Mouse (Mus musculus) heart, embryonic 16.5 days (tissue): ENCODE results near the gene Sec14l5. TPM values are rescaled to one million over a fixed set of nuclear protein-coding genes. Genes with fewer than 3 reads are reported as not detected.
A peak's percentile ranks its signal among the peaks of the same experiment; 100 is the strongest.
"Not testable (repeated sequence)": the region's sequence is repeated elsewhere in the genome, so short reads cannot be mapped to it uniquely, and the experiment has no call there.

Experiments used
- ATAC-seq: fragments of 200-750 bp; cut with Nextera tagmentation; replicated peaks from 2 replicates; pipeline ENCODE4 v1.8.0; 2017; ENCODE audit warnings: moderate number of reproducible peaks; ENCODE audit not compliant: insufficient read depth, low FRiP score; ENCODE audit errors: extremely low read depth
- H3K27ac ChIP-seq: fragments of 300-500 bp; sonication (generic); 2 replicates; pipeline ENCODE4 v1.5.1; 2014; ENCODE audit warnings: mild to moderate bottlenecking, low read length, control low read depth, moderate library complexity
- H3K27me3 ChIP-seq: fragments of 300-500 bp; sonication (generic); 2 replicates; pipeline ENCODE4 v1.6.1; 2014; ENCODE audit warnings: low read length, mixed read lengths; ENCODE audit not compliant: control insufficient read depth, insufficient read depth
- H3K36me3 ChIP-seq: fragments of 300-500 bp; sonication (generic); 2 replicates; pipeline ENCODE4 v1.6.1; 2014; ENCODE audit not compliant: control insufficient read depth, insufficient read depth
- H3K4me1 ChIP-seq: fragments of 300-500 bp; sonication (generic); 2 replicates; pipeline ENCODE4 v1.6.1; 2014; ENCODE audit warnings: low read length, mixed read lengths; ENCODE audit not compliant: control insufficient read depth, insufficient read depth
- H3K4me2 ChIP-seq: fragments of 300-500 bp; sonication (generic); 2 replicates; pipeline ENCODE4 v1.6.1; 2014; ENCODE audit warnings: low read depth, mild to moderate bottlenecking, control low read depth, low read length
- H3K4me3 ChIP-seq: fragments of 300-500 bp; sonication (generic); 2 replicates; pipeline ENCODE4 v1.5.1; 2014; ENCODE audit warnings: mild to moderate bottlenecking, control low read depth, low read length
- H3K9ac ChIP-seq: fragments of 300-500 bp; sonication (generic); 2 replicates; pipeline ENCODE4 v1.6.1; 2014; ENCODE audit warnings: low read length, control low read depth
- H3K9me3 ChIP-seq: fragments of 300-500 bp; sonication (generic); replicated peaks from 2 replicates; pipeline ENCODE4 v1.6.1; 2016; ENCODE audit warnings: low read length; ENCODE audit not compliant: control insufficient read depth
- WGBS: fragments of 180-500 bp; shearing (Covaris S2); extraction: QIAGEN DNeasy Blood & Tissue Kit; methylation state at CpG from one replicate; pipeline ENCODE4 v1.1.7; 2014; 5-methylcytosine and 5-hydroxymethylcytosine counted together
- polyA plus RNA-seq: library from polyadenylated mRNA; unstranded; fragments of >200 nt; fragmentation: Nextera tagmentation; extraction: Ambion mirVana; gene quantifications from 2 replicates; pipeline ENCODE4 v1.2.1, GENCODE M21; 2015

The Sec14l5 gene
- polyA plus RNA-seq, 1 experiment from 2014 or later: 0.08 TPM

DNA sequence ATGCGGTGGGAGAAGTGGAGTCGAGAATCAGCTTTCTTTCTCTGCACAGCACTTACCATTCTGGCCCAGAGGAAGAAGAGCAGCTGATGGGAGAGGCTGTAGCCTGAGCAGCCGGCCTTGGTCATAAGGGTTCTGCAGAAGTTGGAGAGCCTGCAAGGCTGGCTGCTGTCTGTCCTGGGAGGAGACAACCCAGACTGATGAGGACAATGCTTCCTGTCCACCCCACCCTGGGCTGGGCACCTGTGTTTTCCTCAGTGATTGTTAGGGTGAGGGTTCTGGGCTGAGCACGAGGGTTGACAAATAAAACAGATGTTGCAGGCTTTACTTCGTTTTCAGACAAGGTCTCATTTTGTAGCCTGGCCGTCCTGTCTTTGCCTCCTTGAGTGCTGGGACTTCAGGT lies 69.8 kb downstream of the Sec14l5 start:
- H3K27me3 ChIP-seq: no peaks in the 10 kb centered on the region
- H3K27ac ChIP-seq: no peak overlapping the region
- no peak overlapping the region for H3K4me2 ChIP-seq
- H3K9me3 ChIP-seq: no peaks in the 10 kb centered on the region
- H3K4me3 ChIP-seq: no peak overlapping the region
- H3K4me1 ChIP-seq: 0 out of 2 replicates have a peak, but pooled peaks cover 4% of the 10 kb centered on the region
- no peaks in the 10 kb centered on the region for H3K36me3 ChIP-seq
- 47% methylated on average over 6 of the region's 6 CpGs for WGBS
- no peak for ATAC-seq
- no peak overlapping the region for H3K9ac ChIP-seq

DNA sequence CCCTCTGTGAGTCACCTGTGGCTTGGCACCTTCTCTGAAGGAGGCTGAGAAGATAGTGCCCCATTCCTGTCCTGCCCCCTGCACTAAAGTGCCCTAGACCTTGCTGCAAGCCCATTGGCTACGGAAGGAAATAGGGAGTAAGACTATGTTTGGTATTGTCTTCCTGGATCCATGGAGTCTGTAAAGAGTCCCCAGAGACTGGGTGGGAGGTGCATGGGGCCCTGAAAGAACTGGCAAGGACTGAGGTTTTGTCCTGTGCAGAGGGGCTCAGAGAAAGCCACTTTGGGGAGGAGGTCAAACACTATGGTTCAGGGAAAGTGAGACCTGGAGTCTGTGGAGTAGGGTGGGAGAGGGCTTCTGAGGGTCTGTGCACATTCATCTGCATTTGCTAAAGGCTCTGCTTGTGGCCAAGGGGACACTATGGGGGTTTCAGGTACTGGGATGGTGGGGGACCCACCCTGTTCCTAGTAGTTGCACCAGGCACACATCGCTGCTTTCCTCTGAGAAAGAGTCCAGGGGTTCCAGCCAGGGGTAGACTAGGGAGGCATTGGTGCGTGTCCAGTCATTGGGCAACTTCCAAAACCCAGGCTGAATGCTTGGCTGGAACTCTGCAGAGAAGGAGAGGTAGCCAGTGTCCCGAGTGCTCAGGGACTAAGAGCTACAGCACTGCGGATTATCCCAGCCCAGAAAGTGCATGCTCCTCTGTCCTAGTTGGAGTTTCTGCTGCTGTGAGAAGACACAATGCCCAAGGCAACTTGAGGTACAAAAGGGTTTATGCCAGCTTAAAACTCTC lies 70.6 kb downstream of the Sec14l5 start:
- no peak overlapping the region for H3K9ac ChIP-seq
- H3K27ac ChIP-seq: no peak overlapping the region
- H3K36me3 ChIP-seq: no peaks in the 10 kb centered on the region
- H3K4me2 ChIP-seq: no peak overlapping the region
- no peaks in the 10 kb centered on the region for H3K9me3 ChIP-seq
- no peak overlapping the region for H3K4me3 ChIP-seq
- 0 out of 2 replicates have a peak, but pooled peaks cover 4% of the 10 kb centered on the region for H3K4me1 ChIP-seq
- no peak for ATAC-seq
- H3K27me3 ChIP-seq: no peaks in the 10 kb centered on the region
- WGBS: 72% methylated on average over 5 of the region's 5 CpGs

DNA sequence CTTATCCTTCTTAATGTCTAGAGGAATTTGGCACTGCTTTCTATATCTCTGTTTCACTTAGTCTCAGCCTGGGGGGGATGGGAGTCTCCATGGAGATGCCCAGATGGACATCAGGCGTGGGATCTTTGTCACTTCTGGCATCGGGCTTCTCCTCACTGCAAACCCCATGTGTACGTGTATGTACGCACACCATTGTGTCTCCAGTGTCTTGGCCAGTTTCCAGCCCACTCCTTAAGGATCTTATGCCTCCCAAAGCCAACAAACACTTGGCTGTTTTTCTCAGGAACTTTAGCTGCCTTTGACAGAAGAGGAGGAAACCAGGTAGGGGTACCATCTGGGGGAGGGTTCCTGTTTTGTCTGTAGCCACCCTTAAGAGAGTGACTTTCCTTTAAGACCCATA lies 74.5 kb downstream of the Sec14l5 start:
- no peak for ATAC-seq
- H3K27me3 ChIP-seq: no peaks in the 10 kb centered on the region
- WGBS: 39% methylated on average over 4 of the region's 4 CpGs
- H3K4me3 ChIP-seq: no peak overlapping the region
- no peaks in the 10 kb centered on the region for H3K9me3 ChIP-seq
- H3K4me1 ChIP-seq: 0 out of 2 replicates have a peak, but pooled peaks cover 4% of the 10 kb centered on the region
- 0 out of 2 replicates have a peak overlapping the region, but pooled peaks have one; percentile 0 for H3K4me2 ChIP-seq
- no peak overlapping the region for H3K27ac ChIP-seq
- H3K9ac ChIP-seq: no peak overlapping the region
- no peaks in the 10 kb centered on the region for H3K36me3 ChIP-seq

DNA sequence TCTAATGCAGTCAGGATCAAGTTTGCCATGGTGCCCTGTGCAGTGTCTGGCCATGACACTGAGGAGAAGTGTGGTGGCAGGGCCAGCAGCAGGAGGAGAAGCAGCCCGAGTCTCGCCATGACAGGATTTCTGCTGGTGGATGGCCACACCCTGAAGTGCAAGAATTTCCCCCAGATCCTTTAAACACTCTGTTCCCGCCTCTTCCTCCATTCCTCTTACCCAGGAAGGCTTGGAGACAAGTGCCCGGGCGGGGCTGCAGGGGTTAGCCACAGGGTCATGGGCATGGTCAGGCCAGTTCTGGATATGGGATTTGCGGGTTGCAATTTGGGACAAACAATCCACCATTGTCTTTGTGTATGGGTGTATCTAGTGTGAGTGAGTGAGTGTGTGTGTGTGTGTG lies 75.2 kb downstream of the Sec14l5 start, which contains the start of gene AU021092:
AU021092 (minus strand) TSS at position 160 of the 400 bp plus-strand sequence.
- H3K9ac ChIP-seq: no peak within 1 kb of the TSS
- no peaks in the 10 kb centered on the region for H3K4me1 ChIP-seq
- H3K36me3 ChIP-seq: no peaks in the 10 kb centered on the region
- 0 out of 2 replicates have a peak within 1 kb of the TSS, but pooled peaks have one; percentile 0 for H3K4me2 ChIP-seq
- no peaks in the 10 kb centered on the region for H3K9me3 ChIP-seq
- no peak for ATAC-seq
- H3K27ac ChIP-seq: peak within 1 kb of the TSS; percentile 39; the same call in 1 of the 2 replicates
- H3K4me3 ChIP-seq: no peak within 1 kb of the TSS
- H3K27me3 ChIP-seq: no peaks in the 10 kb centered on the region
- 62% methylated on average over 6 of the region's 6 CpGs for WGBS

DNA sequence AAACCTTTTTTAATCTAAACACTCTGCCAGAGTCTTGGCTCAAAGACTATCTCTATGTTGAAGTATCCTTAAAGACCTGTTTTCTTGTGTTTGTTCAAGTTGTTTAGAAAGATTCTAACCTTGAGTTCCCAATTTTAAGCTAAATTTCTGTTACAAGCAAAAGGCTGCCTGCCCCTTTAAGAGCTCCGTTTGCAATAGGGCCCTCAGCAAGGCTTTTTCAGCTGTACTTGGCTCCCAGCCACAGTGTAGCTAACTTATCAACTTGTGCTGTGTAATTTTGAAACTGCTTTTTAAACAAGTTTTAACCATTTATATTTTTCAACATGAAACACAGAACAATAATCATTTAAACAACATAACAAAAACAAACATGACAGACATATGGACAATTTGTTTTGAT lies 79.6 kb downstream of the Sec14l5 start:
- H3K36me3 ChIP-seq, H3K4me1 ChIP-seq, H3K4me3 ChIP-seq, ATAC-seq, H3K9ac ChIP-seq, H3K27me3 ChIP-seq, H3K27ac ChIP-seq, H3K9me3 ChIP-seq, H3K4me2 ChIP-seq: not testable (repeated sequence)
- 2% methylated on average over 1 of the region's 1 CpGs for WGBS

DNA sequence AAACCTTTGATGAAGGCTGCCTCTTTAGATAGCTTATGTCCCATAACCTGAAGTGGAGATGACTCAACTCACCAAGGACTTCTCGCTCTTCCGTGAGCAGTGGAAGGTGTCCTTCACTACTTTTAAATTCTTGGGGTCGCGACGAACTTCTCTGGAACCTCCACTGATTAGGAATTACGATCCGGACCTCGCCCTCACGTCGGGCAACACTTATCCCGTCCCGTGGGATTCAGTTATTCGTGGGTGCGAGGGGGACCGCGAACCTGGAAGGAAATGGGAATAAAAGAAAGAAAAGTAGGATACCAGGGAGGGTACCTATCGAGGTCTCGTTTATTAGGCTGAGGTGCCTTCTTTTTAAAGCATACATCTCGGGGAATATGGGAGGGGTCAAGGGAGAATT lies 80.6 kb downstream of the Sec14l5 start:
- WGBS: 69% methylated on average over 19 of the region's 19 CpGs
- ATAC-seq, H3K27ac ChIP-seq: not testable (repeated sequence)

DNA sequence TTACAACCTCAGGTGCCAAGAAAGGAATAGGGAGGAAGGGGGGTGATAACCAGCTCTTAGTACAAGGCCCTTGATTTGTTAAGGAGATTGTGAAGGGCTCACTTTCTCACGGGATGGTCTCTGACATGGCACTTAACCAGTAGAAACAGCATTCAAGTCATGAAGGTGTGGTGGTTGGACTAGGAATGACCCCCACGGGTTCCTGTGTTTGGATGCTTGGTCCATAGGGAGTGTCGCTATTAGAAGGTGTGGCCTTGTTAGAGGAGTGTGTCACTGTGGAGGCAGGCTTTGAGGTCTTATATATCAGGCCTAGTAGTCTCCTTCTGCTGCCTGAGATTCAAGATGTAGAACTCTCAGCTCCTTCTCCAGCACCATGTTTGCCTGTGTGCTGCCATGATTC lies 81.2 kb downstream of the Sec14l5 start:
- H3K27me3 ChIP-seq, H3K4me2 ChIP-seq, H3K9ac ChIP-seq, ATAC-seq, H3K9me3 ChIP-seq, H3K4me3 ChIP-seq, H3K27ac ChIP-seq, H3K4me1 ChIP-seq, H3K36me3 ChIP-seq: not testable (repeated sequence)
- WGBS: 77% methylated on average over 3 of the region's 3 CpGs

More for the DNA sequence above, 80.6 kb downstream of the Sec14l5 start:
- not testable (repeated sequence) for H3K27me3 ChIP-seq, H3K36me3 ChIP-seq, H3K4me3 ChIP-seq, H3K9ac ChIP-seq, H3K4me1 ChIP-seq, H3K4me2 ChIP-seq, H3K9me3 ChIP-seq

DNA sequence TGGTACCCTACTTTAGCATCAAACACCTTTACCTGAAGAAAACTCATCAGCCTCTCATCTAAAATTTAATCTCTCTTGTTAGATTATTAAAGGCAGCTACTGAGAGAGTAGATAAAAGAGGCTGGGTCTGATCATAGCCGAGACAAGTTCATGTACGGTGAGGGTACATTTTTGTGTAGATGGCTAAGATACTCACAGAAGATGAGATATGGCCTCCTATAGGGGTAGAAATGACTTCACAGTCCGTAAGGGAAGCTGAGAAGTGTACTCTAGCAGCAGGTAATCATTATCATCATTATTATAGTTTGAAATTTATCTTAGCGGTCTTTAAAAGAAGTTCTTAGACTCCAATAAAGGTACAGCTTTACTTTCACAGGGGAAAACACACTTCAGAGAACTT lies 86.1 kb downstream of the Sec14l5 start:
- Histone ChIP-seq H3K9ac (no peak overlapping the region), H3K4me2 (peak overlapping the region; percentile 49), H3K4me1 (peaks cover 7% of the 10 kb centered on the region), H3K9me3 (peaks cover 3% of the 10 kb centered on the region; the same call in 1 of the 2 replicates), H3K27ac (no peak overlapping the region), H3K36me3 (no peaks in the 10 kb centered on the region), H3K27me3 (no peaks in the 10 kb centered on the region), H3K4me3 (peak overlapping the region; percentile 88)
- 71% methylated on average over 4 of the region's 4 CpGs for WGBS
- ATAC-seq: no peak; the same call in 1 of the 2 replicates
